Mouse (Mus musculus): ENCODE data around the gene Sympk.

DNA sequence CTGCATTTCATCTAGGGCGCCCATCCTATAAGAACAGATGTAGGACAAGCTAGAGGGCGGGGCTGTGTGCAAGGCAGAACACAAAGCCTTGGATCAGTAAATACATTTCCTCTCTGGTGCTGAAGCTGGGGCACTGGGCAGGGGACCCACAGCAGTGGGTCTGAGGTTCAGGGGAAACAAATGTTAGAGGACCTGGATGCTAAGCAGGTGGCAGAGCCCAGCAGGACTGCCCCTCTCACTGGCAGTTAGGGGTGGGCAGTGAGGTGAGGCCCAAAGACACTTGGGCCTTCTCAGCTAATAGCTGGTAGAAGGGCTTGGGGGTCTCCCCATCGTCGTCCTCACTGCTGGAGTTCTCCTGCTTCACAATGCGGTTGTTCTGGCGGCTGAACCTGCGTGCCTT, 74.6 kb downstream of the Sympk start:
- TF ChIP-seq CTCF (IDR thresholded peaks at IDR 0.05; ENCODE audit: low read depth) (no peak), EP300 (IDR thresholded peaks at IDR 0.05; ENCODE audit: low read depth) (no peak)

All from heart, postnatal 0 days (tissue).